Mouse (Mus musculus) testis, adult 2 months (tissue): ENCODE measurements around the gene Atp13a2.

Experiments used
- CTCF ChIP-seq: fragments of 200-500 bp; IDR thresholded peaks from 2 replicates; pipeline ENCODE4 v1.5.1; 2012; ENCODE audit warnings: low read depth, mild to moderate bottlenecking, inconsistent platforms, low read length, moderate library complexity; ENCODE audit not compliant: control insufficient read depth, insufficient read depth, insufficient replicate concordance
- POLR2A ChIP-seq: fragments of 200-500 bp; IDR thresholded peaks from 2 replicates; pipeline ENCODE4 v1.6.1; 2012; ENCODE audit warnings: low read depth, mild to moderate bottlenecking, inconsistent platforms, low read length, moderate library complexity; ENCODE audit not compliant: control insufficient read depth

- no peak for TF ChIP-seq POLR2A
- TF ChIP-seq CTCF = no peak
These were observed 36.1 kb upstream of the Atp13a2 start for GRCm38 (mm10) chr4:140950574-140950973.
